Mouse (Mus musculus) small intestine, adult 2 months (tissue): ENCODE results near the gene Anp32a. TPM values are rescaled to one million over a fixed set of nuclear protein-coding genes. Genes with fewer than 3 reads are reported as not detected.

Source experiments
- H3K27ac ChIP-seq: fragments of 200-500 bp; 2 replicates; pipeline ENCODE4 v1.5.1; 2012; ENCODE audit warnings: low read depth, low read length, control low read depth, inconsistent platforms; ENCODE audit not compliant: insufficient read depth
- H3K27me3 ChIP-seq: fragments of 200-500 bp; 2 replicates; pipeline ENCODE4 v1.6.1; 2012; ENCODE audit warnings: mild to moderate bottlenecking, moderate library complexity, low read length, inconsistent platforms; ENCODE audit not compliant: control insufficient read depth, insufficient read depth
- H3K36me3 ChIP-seq: fragments of 200-500 bp; 2 replicates; pipeline ENCODE4 v1.6.1; 2012; ENCODE audit warnings: mild to moderate bottlenecking, low read length, control low read depth, inconsistent platforms; ENCODE audit not compliant: control insufficient read depth, insufficient read depth
- H3K4me1 ChIP-seq: fragments of 200-500 bp; 2 replicates; pipeline ENCODE4 v1.6.1; 2012; ENCODE audit warnings: low read length, inconsistent platforms, mixed read lengths; ENCODE audit not compliant: control insufficient read depth, insufficient read depth, insufficient read length
- H3K4me3 ChIP-seq: fragments of 200-500 bp; 2 replicates; pipeline ENCODE4 v1.5.1; 2012; ENCODE audit warnings: low read depth, mild to moderate bottlenecking, control low read depth, inconsistent platforms, low read length, moderate library complexity
- CTCF ChIP-seq: fragments of 200-500 bp; IDR thresholded peaks from 2 replicates; pipeline ENCODE4 v1.5.1; 2012; ENCODE audit warnings: low read depth, mild to moderate bottlenecking, control low read depth, inconsistent platforms, low read length, moderate library complexity, mixed read lengths; ENCODE audit not compliant: insufficient replicate concordance, insufficient read length; ENCODE audit errors: extremely low read depth
- POLR2A ChIP-seq: fragments of 200-500 bp; IDR thresholded peaks from 2 replicates; pipeline ENCODE4 v1.6.1; 2012; ENCODE audit warnings: low read depth, mild to moderate bottlenecking, control low read depth, inconsistent platforms, low read length, moderate library complexity
- WGBS: fragments of 180-500 bp; shearing (Covaris S2); methylation state at CpG from one replicate; pipeline ENCODE4 v1.1.7; 2018; 5-methylcytosine and 5-hydroxymethylcytosine counted together
- polyA plus RNA-seq: library from polyadenylated mRNA; depleted of rRNA; stranded (reverse); fragments of >200 nt; gene quantifications from 2 replicates; pipeline ENCODE4 v1.2.3, GENCODE M21; 2012

Gene Anp32a
- polyA plus RNA-seq, 1 experiment = 4.7 TPM

DNA sequence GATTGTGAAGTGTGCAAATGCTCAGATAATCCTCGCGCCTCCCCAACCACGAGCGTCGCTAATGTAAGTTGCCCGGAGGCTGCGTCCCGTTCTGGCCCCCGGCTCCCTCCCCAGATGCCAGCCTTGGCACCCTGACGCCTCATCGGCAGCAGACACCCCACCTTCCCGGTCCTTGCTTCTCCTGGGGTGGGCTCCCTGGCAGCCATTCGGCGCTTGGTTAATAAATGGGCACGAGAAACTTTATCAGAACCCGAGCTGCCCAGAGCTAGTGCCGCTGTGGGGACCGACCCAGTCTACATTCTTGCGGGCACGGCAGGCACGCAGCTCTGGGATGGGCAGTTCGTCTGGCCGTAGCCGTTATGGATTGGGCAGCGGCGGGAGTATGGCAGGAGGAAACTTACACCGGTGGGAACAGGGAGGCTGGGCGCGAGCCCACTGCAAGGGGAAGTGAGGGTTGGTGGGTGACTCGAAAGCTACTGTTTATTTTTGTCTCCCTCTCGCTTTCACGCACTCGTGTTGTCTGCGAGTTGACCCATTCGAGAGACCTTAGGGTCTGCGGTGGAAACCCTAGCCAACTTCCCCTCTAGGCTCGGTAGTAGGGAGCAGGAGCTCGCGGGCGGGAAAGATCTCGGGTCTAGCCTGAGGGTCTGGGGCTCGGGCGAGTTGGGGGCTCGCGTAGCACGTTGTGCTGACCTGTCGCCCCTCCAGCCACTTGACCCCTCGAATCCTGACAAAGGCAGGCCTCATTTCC, 1.5 kb downstream of the Anp32a start:
- TF ChIP-seq CTCF = no peak
- peak; percentile 22; the same call in 1 of the 2 replicates for TF ChIP-seq POLR2A
- under 1% methylated on average over 48 of the region's 48 CpGs for WGBS
- H3K27me3 ChIP-seq = no peaks in the 10 kb centered on the region
- H3K4me3 ChIP-seq = peak overlapping the region; percentile 90
- peak overlapping the region; percentile 86 for H3K27ac ChIP-seq
- no peaks in the 10 kb centered on the region for H3K36me3 ChIP-seq
- H3K4me1 ChIP-seq = peaks cover 13% of the 10 kb centered on the region; the same call in 1 of the 2 replicates

- Histone ChIP-seq H3K27ac (peak overlapping the region; percentile 100), H3K36me3 (no peaks in the 10 kb centered on the region), H3K4me1 (peaks cover 18% of the 10 kb centered on the region; the same call in 1 of the 2 replicates), H3K27me3 (no peaks in the 10 kb centered on the region), H3K4me3 (peak overlapping the region; percentile 90)
- 1% methylated on average over 56 of the region's 56 CpGs for WGBS
- no peak for TF ChIP-seq CTCF
- no peak for TF ChIP-seq POLR2A
These were observed 2.3 kb downstream of the Anp32a start for GRCm38 (mm10) chr9:62343192-62343903.

DNA sequence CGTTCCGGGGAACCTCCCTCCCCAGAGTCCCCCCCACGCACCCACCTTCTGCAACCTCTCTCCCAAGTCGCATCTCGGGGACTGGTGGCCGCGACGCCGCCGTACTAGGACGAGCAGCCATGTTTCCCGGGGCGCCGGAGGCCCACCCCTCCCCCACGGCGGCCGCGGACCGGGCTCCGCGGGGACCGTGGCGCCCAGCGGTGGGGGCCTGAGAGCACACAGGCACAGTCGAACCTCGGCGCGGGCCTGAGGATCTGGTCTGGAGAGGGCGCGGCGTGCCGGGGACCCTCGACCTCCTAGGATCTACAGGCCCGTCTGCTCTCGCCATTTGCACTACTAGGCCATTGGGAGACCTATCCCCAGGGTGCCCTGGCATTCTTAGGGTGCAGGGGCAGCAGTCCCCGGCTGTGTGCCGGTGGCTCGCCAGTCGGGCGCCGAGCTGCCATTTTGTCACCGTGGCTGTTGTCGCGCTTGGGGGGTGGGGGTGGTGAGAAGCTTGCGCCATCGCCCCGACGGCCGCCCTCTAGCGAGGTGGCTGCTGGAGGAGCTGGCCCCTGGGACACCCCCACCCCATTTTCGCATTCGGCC, 2.9 kb downstream of the Anp32a start:
- H3K27me3 ChIP-seq = no peaks in the 10 kb centered on the region
- H3K27ac ChIP-seq = peak overlapping the region; percentile 100
- peaks cover 19% of the 10 kb centered on the region; the same call in 1 of the 2 replicates for H3K4me1 ChIP-seq
- peak overlapping the region; percentile 90 for H3K4me3 ChIP-seq
- WGBS = under 1% methylated on average over 52 of the region's 52 CpGs
- no peaks in the 10 kb centered on the region for H3K36me3 ChIP-seq
- peak; percentile 39 for TF ChIP-seq POLR2A
- no peak for TF ChIP-seq CTCF

GRCm38 (mm10) chr9:62344545-62344944, 3.5 kb downstream of the Anp32a start:
- H3K4me1 ChIP-seq = peaks cover 22% of the 10 kb centered on the region
- TF ChIP-seq CTCF (no peak; the same call in 1 of the 2 replicates), POLR2A (0 out of 2 replicates have a peak, but pooled peaks have one; percentile 7)
- H3K27ac ChIP-seq = peak overlapping the region; percentile 100
- WGBS = under 1% methylated on average over 26 of the region's 26 CpGs
- H3K36me3 ChIP-seq = no peaks in the 10 kb centered on the region
- no peaks in the 10 kb centered on the region for H3K27me3 ChIP-seq
- peak overlapping the region; percentile 90 for H3K4me3 ChIP-seq

DNA sequence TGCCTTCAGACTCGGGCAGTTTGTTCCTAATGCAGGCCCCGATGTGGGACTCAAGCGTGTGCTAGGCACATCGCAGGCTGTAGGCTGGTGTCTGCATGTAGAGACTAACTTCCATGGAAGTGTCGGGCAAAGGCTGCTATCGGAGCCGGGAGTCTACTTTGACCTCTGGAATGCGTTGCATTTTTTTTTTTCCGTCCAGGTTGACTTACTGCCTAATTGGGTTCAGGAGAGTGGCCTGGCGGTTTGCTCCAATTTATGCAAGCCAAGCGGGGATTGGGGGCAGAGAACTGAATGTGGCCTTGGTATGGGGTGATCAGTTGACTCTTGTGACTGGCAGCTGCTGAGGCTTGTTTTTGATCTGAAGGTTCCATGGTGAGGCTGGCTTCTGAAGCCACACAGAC, 4.0 kb downstream of the Anp32a start:
- 8% methylated on average over 11 of the region's 11 CpGs for WGBS
- 0 out of 2 replicates have a peak, but pooled peaks have one; percentile 2 for TF ChIP-seq CTCF
- TF ChIP-seq POLR2A = peak; percentile 60; the same call in 1 of the 2 replicates

DNA sequence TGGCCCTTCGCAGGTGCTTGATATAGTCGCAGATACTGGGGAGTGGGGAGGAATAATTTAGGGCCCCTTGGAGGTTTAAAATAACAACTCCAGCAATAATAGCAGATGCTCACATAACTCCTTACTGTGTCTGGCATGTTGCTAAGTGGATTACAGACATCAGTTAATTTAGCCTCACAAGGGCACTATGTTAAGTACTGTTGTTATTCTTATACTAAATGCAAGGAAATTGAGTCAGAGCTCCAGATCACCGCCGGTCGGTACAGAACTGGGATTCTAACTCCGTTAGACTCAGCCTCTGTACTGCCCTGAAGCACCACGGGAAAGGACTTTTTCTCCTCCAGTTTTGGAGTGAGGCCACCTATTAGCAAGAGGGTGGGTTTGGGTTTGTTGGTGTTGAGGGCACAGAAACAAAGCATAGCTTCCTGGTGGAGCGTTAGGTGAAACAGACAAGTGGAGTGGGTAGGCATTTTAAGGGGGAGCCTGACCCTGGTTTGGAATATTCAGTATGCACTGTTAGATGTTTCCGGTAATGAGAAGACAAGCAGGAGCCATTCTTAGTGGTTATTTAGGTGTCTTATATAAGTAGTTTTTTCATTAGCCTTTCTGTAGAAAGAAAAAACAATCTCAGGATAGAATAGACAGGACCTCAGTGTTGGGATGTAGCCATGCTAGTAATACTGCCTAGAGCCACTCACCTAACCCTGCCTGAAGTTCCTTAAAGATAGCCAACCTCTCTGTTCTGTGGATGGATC, 4.7 kb downstream of the Anp32a start:
- 40% methylated on average over 9 of the region's 9 CpGs for WGBS
- peaks cover 22% of the 10 kb centered on the region for H3K4me1 ChIP-seq
- H3K27ac ChIP-seq = peak overlapping the region; percentile 83
- TF ChIP-seq POLR2A (no peak), CTCF (no peak)
- no peak overlapping the region for H3K4me3 ChIP-seq
- H3K27me3 ChIP-seq = no peaks in the 10 kb centered on the region
- no peaks in the 10 kb centered on the region for H3K36me3 ChIP-seq

More for the DNA sequence above, 4.0 kb downstream of the Anp32a start:
- H3K27ac ChIP-seq = peak overlapping the region; percentile 83
- H3K36me3 ChIP-seq = no peaks in the 10 kb centered on the region
- peak overlapping the region; percentile 90 for H3K4me3 ChIP-seq
- H3K4me1 ChIP-seq = peaks cover 22% of the 10 kb centered on the region
- no peaks in the 10 kb centered on the region for H3K27me3 ChIP-seq
